Mouse (Mus musculus) urinary bladder, postnatal 36 days (tissue): ENCODE results near the gene Ubl7.
"Not testable (repeated sequence)": the region's sequence is repeated elsewhere in the genome, so short reads cannot be mapped to it uniquely, and the experiment has no call there.

Source experiments
- DNase-seq, 2 experiments: peaks; one replicate each; pipeline ENCODE4 v3.0.0; 2022; ENCODE audit warnings: low spot score in 2 of 2, mixed read lengths in 1 of 2

Gene Ubl7

GRCm38 (mm10) chr9:57910254-57911160, at the start of gene Ubl7:
Ubl7 (plus strand) TSS chr9:57910979.
- DNase-seq: peak; percentile 84 to 93

GRCm38 (mm10) chr9:57861951-57862471, 48.8 kb upstream of the Ubl7 start:
- peak; percentile 6 to 12 for DNase-seq

- no peak for DNase-seq
These were observed 46.4 kb upstream of the Ubl7 start for GRCm38 (mm10) chr9:57864336-57864735.

DNA sequence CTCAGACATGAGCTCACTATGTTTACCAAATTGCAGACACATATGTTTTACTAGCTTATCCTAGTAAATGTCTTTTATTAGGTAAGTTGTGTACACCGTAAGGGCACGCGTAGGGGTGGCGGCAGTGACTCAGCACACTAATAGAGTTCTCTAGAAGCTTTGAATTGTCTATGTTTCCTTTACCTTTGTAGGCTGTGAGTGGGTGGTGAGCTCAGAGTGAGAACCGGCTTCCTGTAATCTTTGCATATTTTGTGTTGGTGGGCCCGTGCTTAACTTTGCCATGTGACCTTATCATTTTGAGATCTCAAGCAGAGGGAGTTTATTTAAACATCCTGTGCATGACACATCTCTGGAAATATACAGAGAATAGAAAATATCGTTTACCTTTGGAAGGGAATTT, 44.2 kb upstream of the Ubl7 start:
- peak in 1 of 2 experiments; percentile 10 for DNase-seq

DNA sequence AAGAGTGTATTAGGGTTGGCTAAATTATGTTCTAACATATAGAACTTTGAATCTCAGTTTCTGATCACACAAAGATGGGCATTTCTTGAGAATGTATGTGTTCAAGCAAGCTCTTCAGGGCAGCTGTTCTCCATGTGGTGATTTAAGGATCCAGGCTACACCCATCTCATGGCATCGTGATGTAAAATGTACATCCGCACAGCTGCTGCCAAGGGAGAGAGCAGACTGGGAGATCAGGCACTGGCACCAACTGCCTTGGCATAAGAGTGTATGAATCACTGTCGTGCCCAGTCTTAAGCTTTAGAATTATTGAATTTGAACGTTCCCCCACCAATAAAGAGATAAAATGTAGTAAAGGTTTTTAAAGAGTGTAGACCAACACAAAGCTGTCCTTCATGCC, 43.5 kb upstream of the Ubl7 start:
- DNase-seq: no peak

- no peak for DNase-seq
These were observed 42.9 kb upstream of the Ubl7 start for GRCm38 (mm10) chr9:57867880-57868279.

DNA sequence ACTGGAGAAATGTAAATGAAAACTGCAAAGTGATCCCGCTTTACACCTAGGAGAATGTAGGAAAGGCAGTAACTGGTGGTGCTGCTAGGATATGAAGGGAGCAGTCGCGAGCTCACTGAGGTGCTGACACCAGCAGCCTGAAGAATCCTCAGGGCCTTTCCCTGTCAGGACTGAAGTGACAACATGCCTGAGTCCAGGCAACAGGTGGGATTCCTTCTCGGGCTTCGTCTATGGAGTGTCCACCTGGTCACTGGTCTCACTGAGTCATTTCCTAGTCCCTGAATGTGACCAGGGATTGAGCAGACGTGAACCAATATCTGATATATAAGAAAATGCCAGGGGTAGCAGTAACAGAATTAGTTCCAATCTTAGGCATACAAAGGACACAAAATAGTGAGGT, 42.0 kb upstream of the Ubl7 start:
- DNase-seq: no peak

DNA sequence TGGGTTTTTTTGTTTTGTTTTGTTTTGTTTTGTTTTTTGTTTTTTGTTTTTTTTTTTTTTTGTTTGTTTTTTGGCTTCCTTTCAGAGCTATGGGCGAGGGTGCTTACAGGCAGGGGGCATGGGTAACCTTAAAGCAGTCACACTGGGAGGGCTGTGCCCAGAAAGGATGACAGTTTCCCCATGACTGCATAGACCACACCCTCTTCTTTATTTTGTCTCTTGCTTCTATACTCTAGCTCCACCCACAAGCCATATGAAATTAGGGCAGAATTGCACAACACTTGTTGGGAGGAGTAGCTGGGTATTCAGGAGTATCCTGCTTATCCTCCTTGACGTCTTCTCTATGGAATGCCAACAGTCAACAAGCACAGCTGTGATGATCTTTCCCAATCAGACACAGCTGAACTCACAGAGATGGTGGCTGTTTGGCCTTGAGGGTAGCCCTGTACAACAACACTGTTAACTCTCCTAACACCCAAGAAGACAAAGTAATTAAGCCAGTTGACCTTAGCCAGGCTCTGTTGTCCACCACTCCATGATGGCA, 40.4 kb upstream of the Ubl7 start:
- DNase-seq: no peak

DNA sequence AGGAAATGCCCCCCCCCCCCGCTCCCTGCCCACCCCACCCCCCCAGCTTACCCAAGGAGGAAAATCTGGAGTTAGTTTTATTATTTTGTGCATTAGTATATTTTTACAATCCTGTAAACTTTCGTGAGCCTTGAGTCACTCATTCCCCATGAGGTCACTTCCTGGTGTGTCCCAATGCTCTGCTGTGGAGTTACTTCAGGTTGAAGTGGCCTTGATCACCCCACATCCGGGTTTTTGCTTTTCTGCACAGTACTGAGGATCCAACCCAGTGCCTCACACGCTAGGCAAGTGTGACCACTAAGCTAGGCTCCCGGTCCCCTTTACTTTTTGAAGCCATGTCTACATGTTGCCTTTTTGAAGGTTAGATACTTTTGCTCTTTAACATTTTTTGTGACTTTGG, 36.6 kb upstream of the Ubl7 start:
- no peak for DNase-seq

DNA sequence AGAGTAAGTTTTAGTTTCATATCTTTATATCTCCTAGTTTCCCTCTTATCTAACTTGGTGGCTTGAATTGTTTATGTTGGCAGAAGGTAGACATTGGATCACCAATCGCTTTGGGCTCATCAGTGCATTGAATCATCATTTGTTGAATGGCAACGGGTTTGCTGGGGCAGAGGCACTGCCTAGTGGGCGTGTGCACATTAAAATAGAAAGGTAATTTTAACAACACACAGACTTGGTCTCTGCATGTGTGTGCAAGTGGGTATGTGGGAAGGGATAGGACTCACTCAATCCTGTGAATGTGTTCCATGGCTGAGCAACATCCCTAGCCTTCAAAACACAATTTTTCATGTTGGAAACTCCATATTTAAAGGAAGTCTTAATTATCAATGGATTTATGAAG, 35.8 kb upstream of the Ubl7 start:
- no peak for DNase-seq

DNA sequence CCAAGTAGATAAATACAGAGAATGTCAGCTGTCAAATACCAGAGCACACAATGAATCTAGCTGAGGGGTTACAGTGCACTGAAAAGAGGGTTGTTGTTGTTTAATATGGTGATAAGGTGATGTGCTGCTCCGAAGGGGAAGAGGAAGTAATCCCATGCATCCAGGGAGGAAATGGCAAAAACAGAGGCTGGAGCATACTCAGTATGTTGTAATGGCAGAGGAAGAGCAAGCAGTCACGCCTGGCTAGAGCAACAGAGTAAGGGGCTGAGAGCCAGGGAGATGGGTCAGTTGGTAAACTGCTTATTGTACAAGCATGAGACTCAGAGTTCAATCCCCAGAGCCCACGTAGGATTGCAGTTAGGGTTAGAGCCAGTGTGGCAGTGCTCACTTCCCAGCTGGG, 31.6 kb upstream of the Ubl7 start:
- DNase-seq: no peak

GRCm38 (mm10) chr9:57880278-57880677, 30.5 kb upstream of the Ubl7 start:
- no peak for DNase-seq

DNA sequence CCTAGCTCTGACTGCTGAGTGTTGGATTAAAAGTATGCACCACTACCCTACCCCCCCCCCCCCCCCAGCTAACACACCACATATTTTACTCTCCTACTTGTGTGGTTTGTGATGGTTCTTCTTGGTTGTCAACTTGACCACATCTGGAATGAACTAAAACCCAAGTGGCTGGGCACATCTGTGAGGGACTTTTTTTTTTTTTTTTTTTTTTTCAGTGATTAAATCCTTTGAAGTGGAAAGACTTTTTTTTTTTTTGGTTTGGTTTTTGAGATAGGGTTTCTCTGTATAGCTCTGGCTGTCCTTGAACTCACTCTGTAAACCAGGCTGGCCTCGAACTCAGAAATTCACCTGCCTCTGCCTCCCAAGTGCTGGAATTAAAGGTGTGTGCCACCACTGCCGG, 29.0 kb upstream of the Ubl7 start:
- not testable (repeated sequence) for DNase-seq

DNA sequence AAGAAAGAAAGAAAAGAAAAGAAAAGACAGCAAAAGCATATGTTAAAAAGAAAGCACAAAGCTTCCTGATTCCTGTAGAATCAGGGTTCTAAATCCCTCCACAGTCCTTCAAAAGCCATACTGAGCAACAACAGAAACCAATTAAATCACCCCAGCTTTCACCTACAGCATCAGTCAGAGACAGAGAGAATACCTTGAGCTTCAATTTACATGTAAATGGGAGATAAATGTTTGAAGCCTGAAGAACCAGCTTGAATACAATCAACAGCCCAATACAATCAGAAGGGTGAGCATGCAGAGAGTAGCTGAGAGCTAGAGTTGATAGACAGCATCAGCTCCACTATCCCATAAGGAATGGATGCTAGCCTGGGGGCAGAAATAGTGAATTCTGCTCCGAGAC, 27.4 kb upstream of the Ubl7 start:
- no peak for DNase-seq

- DNase-seq: no peak
These were observed 22.7 kb upstream of the Ubl7 start for GRCm38 (mm10) chr9:57888119-57888518.

DNA sequence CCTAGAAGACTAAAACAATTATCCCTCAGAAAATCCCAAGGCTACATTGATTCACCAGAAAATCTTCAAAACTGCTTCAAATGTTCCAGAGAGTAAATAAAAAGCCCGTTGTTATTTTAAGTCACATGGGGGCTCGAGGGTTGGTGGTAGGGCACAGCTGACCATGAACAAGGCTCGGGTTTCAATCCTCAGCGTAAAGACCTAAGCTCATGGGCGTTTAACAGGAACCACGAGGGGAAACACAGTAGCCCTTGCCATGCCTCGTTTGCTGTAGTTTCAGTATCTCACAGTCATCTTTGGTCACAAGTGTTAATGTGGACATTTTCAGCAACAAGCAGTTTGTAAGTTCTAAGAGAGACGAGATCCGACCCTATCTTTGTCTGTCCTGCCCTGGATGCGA, 10.3 kb upstream of the Ubl7 start:
- no peak for DNase-seq

- DNase-seq: no peak
These were observed 9.6 kb upstream of the Ubl7 start for GRCm38 (mm10) chr9:57901197-57901596.

DNA sequence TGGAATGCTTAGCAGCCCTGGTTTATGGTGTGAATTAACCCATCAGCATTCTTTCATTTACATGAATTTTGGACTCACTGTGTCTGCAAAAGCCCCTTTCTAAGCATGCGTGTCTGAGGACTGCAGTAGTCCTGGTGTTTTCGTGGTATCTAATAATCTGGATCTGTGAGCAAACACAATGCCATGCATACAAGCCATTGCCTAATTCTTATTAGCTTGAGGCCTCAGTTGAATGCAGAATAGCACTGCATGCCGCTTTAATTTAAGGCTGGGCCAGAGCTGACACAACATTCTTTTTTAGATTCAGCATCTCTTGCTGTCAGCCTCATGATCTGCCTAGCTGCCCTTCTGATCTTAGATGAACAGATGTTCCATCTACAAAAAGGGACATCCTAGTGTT, 9.2 kb upstream of the Ubl7 start:
- DNase-seq: no peak

- no peak for DNase-seq
These were observed 8.6 kb upstream of the Ubl7 start for GRCm38 (mm10) chr9:57902132-57902531.

GRCm38 (mm10) chr9:57903589-57904249, 7.1 kb upstream of the Ubl7 start:
- DNase-seq: no peak

GRCm38 (mm10) chr9:57904250-57904644, 6.5 kb upstream of the Ubl7 start:
- DNase-seq: no peak

- DNase-seq: no peak
These were observed 3.6 kb upstream of the Ubl7 start for GRCm38 (mm10) chr9:57907206-57907605.

GRCm38 (mm10) chr9:57912571-57912970, 1.8 kb downstream of the Ubl7 start:
- DNase-seq: no peak
